Mouse (Mus musculus): ENCODE results near the gene Dscaml1. TPM values are rescaled to one million over a fixed set of nuclear protein-coding genes. Genes with fewer than 3 reads are reported as not detected.

The Dscaml1 gene
- polyA plus RNA-seq, 1 experiment from 2014 or later, result 1.3 TPM

- no peaks in the 10 kb centered on the region for H3K27me3 ChIP-seq
- H3K27ac ChIP-seq (replicated peaks), result no peak overlapping the region
- H3K4me2 ChIP-seq (replicated peaks), result no peak overlapping the region
- no peaks in the 10 kb centered on the region for H3K9me3 ChIP-seq (replicated peaks)
- WGBS, result 40% methylated on average over 9 of the region's 9 CpGs
- H3K4me1 ChIP-seq, result peaks cover 4% of the 10 kb centered on the region; the same call in 1 of the 2 replicates
- no peak overlapping the region for H3K4me3 ChIP-seq (replicated peaks)
- H3K9ac ChIP-seq, result no peak overlapping the region
- no peak for ATAC-seq (ENCODE audit: insufficient number of reproducible peaks, low FRiP score, low TSS enrichment, low read depth)
- no peaks in the 10 kb centered on the region for H3K36me3 ChIP-seq
These were observed 146.5 kb downstream of the Dscaml1 start for GRCm38 (mm10) chr9:45572787-45573492.

DNA sequence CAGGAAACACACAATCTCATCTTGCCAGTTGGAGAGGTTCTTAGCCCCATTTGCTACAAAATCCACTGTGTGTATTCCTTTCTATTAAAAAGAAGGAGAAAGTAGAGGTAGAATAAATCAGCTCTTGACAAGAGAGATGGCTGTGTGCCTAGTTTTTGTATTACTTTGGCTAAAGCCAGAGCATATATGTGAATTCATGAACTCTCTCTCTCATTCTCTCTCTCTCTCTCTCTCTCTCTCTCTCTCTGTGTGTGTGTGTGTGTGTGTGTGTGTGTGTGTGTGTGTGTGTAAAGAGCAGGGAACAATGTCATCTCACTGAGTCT is 147.0 kb downstream of the Dscaml1 start:
- Histone ChIP-seq H3K4me2 (replicated peaks) (no peak overlapping the region), H3K4me1 (peaks cover 4% of the 10 kb centered on the region; the same call in 1 of the 2 replicates), H3K9me3 (replicated peaks) (no peaks in the 10 kb centered on the region), H3K4me3 (replicated peaks) (no peak overlapping the region), H3K9ac (no peak overlapping the region), H3K27ac (replicated peaks) (no peak overlapping the region), H3K27me3 (no peaks in the 10 kb centered on the region), H3K36me3 (no peaks in the 10 kb centered on the region)
- ATAC-seq (ENCODE audit: insufficient number of reproducible peaks, low FRiP score, low TSS enrichment, low read depth), result no peak

DNA sequence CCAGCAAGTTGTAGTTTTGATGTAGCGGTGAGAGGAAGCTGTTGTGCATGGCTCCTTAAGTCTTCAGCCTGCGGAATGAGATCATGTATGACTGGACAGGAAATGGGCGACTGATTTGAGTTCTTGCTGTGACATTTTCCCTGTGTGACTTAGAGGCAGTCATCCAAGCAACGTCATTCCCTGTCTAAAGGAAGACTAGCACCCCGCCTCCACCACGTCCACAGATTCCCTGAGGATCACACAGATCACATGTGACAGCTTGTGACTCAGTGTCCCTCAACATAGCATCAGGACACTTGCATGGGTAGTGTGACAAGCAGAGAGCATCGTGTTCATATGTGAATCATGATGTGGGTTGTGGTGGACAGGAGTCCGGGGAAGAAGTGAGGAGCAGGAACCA is 147.6 kb downstream of the Dscaml1 start:
- Histone ChIP-seq H3K4me1 (peaks cover 4% of the 10 kb centered on the region; the same call in 1 of the 2 replicates), H3K4me2 (replicated peaks) (no peak overlapping the region), H3K36me3 (no peaks in the 10 kb centered on the region), H3K9ac (no peak overlapping the region), H3K27ac (replicated peaks) (no peak overlapping the region), H3K9me3 (replicated peaks) (no peaks in the 10 kb centered on the region), H3K4me3 (replicated peaks) (no peak overlapping the region), H3K27me3 (no peaks in the 10 kb centered on the region)
- 77% methylated on average over 8 of the region's 8 CpGs for WGBS
- ATAC-seq (ENCODE audit: insufficient number of reproducible peaks, low FRiP score, low TSS enrichment, low read depth), result no peak

GRCm38 (mm10) chr9:45580069-45580795 is 153.8 kb downstream of the Dscaml1 start:
- Histone ChIP-seq H3K27me3 (no peaks in the 10 kb centered on the region), H3K9ac (no peak overlapping the region), H3K4me1 (no peaks in the 10 kb centered on the region), H3K4me2 (replicated peaks) (no peak overlapping the region), H3K9me3 (replicated peaks) (no peaks in the 10 kb centered on the region), H3K27ac (replicated peaks) (no peak overlapping the region), H3K4me3 (replicated peaks) (no peak overlapping the region), H3K36me3 (no peaks in the 10 kb centered on the region)
- no peak for ATAC-seq (ENCODE audit: insufficient number of reproducible peaks, low FRiP score, low TSS enrichment, low read depth)
- 70% methylated on average over 16 of the region's 16 CpGs for WGBS

GRCm38 (mm10) chr9:45586475-45586874 is 160.0 kb downstream of the Dscaml1 start:
- Histone ChIP-seq H3K36me3 (no peaks in the 10 kb centered on the region), H3K27ac (replicated peaks) (no peak overlapping the region), H3K4me3 (replicated peaks) (no peak overlapping the region), H3K4me2 (replicated peaks) (no peak overlapping the region), H3K27me3 (no peaks in the 10 kb centered on the region), H3K9me3 (replicated peaks) (no peaks in the 10 kb centered on the region), H3K9ac (no peak overlapping the region), H3K4me1 (no peaks in the 10 kb centered on the region)
- no peak for ATAC-seq (ENCODE audit: insufficient number of reproducible peaks, low FRiP score, low TSS enrichment, low read depth)
- WGBS, result 62% methylated on average over 9 of the region's 9 CpGs

DNA sequence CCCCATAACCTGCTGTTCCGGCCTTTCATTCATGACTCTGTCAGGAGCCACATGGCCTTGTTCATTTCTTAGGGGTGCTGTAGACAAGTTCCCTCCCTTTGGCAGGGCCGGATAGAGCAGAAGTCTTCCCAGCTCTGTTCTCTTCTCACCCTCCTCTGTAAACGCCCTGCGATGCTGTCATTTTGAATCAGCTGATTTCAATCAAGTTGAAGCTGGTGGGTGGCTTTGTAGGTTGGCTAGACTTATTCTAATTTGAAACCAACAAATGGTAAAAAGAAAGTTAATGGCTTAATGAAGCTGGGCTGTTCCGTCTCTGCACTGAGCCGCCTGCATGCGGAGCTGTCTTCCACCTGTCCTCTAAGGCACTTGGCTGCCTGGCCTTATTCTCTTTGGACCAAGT is 161.3 kb downstream of the Dscaml1 start:
- no peaks in the 10 kb centered on the region for H3K4me1 ChIP-seq
- H3K36me3 ChIP-seq, result no peaks in the 10 kb centered on the region
- WGBS, result 80% methylated on average over 7 of the region's 7 CpGs
- no peak overlapping the region for H3K4me3 ChIP-seq (replicated peaks)
- H3K4me2 ChIP-seq (replicated peaks), result no peak overlapping the region
- H3K27me3 ChIP-seq, result no peaks in the 10 kb centered on the region
- no peak for ATAC-seq (ENCODE audit: insufficient number of reproducible peaks, low FRiP score, low TSS enrichment, low read depth)
- H3K9me3 ChIP-seq (replicated peaks), result no peaks in the 10 kb centered on the region
- no peak overlapping the region for H3K9ac ChIP-seq
- H3K27ac ChIP-seq (replicated peaks), result no peak overlapping the region

DNA sequence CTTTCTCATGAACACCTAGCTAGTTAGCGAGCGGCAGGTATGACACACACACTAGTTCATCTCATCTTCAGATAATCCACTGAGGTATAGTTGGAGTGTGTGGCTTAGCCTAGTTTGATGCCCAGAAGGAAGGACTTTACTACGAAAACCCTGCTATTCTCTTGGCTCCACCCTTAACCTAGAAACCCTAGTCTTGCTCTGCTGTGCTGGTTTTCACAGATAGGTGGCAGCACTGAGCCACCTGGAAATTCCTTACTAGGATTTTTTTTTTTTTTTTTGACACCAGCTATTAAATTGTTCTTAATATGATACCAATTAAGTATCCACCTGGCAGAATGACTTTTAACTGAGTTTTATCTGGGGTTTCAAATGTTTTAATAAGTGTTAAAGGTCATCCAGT is 163.4 kb downstream of the Dscaml1 start:
- no peak for ATAC-seq (ENCODE audit: insufficient number of reproducible peaks, low FRiP score, low TSS enrichment, low read depth)
- H3K27ac ChIP-seq (replicated peaks), result no peak overlapping the region
- H3K9me3 ChIP-seq (replicated peaks), result no peaks in the 10 kb centered on the region
- no peaks in the 10 kb centered on the region for H3K4me1 ChIP-seq
- no peaks in the 10 kb centered on the region for H3K36me3 ChIP-seq
- H3K9ac ChIP-seq, result no peak overlapping the region
- WGBS, result 60% methylated on average over 3 of the region's 3 CpGs
- H3K27me3 ChIP-seq, result no peaks in the 10 kb centered on the region
- no peak overlapping the region for H3K4me2 ChIP-seq (replicated peaks)
- no peak overlapping the region for H3K4me3 ChIP-seq (replicated peaks)

DNA sequence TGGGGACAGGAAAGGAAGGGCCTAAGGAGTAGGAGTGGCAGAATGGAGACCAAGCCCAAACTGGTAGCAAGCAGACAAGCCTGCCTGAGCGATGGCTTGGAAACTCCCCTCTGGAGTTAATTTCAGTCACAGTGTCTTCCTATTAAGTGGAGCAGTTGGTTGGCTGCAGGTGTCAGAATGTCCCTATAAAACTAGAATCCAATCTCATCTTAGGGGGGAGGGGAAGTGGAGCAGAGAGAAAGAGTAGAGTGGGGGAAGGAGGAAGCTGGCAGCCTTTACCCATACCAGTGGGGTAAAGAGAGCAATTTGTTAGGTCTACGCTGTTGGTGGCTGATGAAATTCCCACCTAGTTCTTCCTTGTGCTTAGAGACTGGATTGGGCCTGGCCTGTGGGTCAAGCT is 164.6 kb downstream of the Dscaml1 start:
- Histone ChIP-seq H3K27ac (replicated peaks) (no peak overlapping the region), H3K36me3 (no peaks in the 10 kb centered on the region), H3K4me2 (replicated peaks) (no peak overlapping the region), H3K4me1 (no peaks in the 10 kb centered on the region), H3K9ac (no peak overlapping the region), H3K4me3 (replicated peaks) (no peak overlapping the region), H3K27me3 (no peaks in the 10 kb centered on the region), H3K9me3 (replicated peaks) (no peaks in the 10 kb centered on the region)
- 78% methylated on average over 2 of the region's 2 CpGs for WGBS
- no peak for ATAC-seq (ENCODE audit: insufficient number of reproducible peaks, low FRiP score, low TSS enrichment, low read depth)

- WGBS, result 71% methylated on average over 9 of the region's 9 CpGs
- Histone ChIP-seq H3K4me3 (replicated peaks) (no peak overlapping the region), H3K27me3 (no peaks in the 10 kb centered on the region), H3K9ac (no peak overlapping the region), H3K9me3 (replicated peaks) (no peaks in the 10 kb centered on the region), H3K36me3 (no peaks in the 10 kb centered on the region), H3K27ac (replicated peaks) (no peak overlapping the region), H3K4me2 (replicated peaks) (no peak overlapping the region), H3K4me1 (no peaks in the 10 kb centered on the region)
- no peak for ATAC-seq (ENCODE audit: insufficient number of reproducible peaks, low FRiP score, low TSS enrichment, low read depth)
These were observed 165.9 kb downstream of the Dscaml1 start for GRCm38 (mm10) chr9:45592374-45592773.

DNA sequence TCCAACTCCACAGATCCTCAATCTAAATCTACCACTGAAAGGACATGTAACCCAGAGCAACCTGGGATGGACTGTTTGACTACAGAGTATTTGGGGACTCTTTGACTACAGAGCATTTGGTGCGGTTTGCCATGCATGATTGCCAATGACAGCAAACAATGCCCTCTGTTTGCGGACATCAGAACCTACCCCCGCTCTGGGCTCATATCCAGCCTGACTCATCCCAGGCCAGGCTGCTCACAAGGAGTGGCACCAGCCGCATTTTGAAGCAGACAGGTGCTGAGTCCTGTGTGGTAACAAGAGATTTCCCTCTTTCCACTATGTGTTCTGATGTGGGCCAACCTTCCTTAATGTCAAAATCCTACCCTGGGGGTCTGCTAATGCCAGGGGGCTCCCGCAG is 171.7 kb downstream of the Dscaml1 start:
- Histone ChIP-seq H3K9ac (no peak overlapping the region), H3K27me3 (no peaks in the 10 kb centered on the region), H3K4me1 (no peaks in the 10 kb centered on the region), H3K36me3 (no peaks in the 10 kb centered on the region), H3K4me3 (replicated peaks) (no peak overlapping the region), H3K27ac (replicated peaks) (no peak overlapping the region), H3K9me3 (replicated peaks) (no peaks in the 10 kb centered on the region), H3K4me2 (replicated peaks) (no peak overlapping the region)
- 69% methylated on average over 5 of the region's 5 CpGs for WGBS
- no peak for ATAC-seq (ENCODE audit: insufficient number of reproducible peaks, low FRiP score, low TSS enrichment, low read depth)

- Histone ChIP-seq H3K27ac (replicated peaks) (no peak overlapping the region), H3K4me1 (no peaks in the 10 kb centered on the region), H3K36me3 (no peaks in the 10 kb centered on the region), H3K9me3 (replicated peaks) (no peaks in the 10 kb centered on the region), H3K4me2 (replicated peaks) (no peak overlapping the region), H3K27me3 (no peaks in the 10 kb centered on the region), H3K4me3 (replicated peaks) (no peak overlapping the region), H3K9ac (no peak overlapping the region)
- 37% methylated on average over 4 of the region's 4 CpGs for WGBS
- no peak for ATAC-seq (ENCODE audit: insufficient number of reproducible peaks, low FRiP score, low TSS enrichment, low read depth)
These were observed 172.9 kb downstream of the Dscaml1 start for GRCm38 (mm10) chr9:45599377-45599776.

GRCm38 (mm10) chr9:45607337-45607736 is 180.9 kb downstream of the Dscaml1 start:
- Histone ChIP-seq H3K27me3 (no peaks in the 10 kb centered on the region), H3K9ac (no peak overlapping the region), H3K36me3 (no peaks in the 10 kb centered on the region), H3K4me2 (replicated peaks) (no peak overlapping the region), H3K4me3 (replicated peaks) (no peak overlapping the region), H3K4me1 (no peaks in the 10 kb centered on the region), H3K27ac (replicated peaks) (no peak overlapping the region), H3K9me3 (replicated peaks) (no peaks in the 10 kb centered on the region)
- ATAC-seq (ENCODE audit: insufficient number of reproducible peaks, low FRiP score, low TSS enrichment, low read depth), result no peak
